Mouse (Mus musculus): ENCODE measurements around the gene Scamp2. TPM values are rescaled to one million over a fixed set of nuclear protein-coding genes. Genes with fewer than 3 reads are reported as not detected.

Scamp2 gene
- polyA plus RNA-seq, 1 experiment: 465 TPM

- TF ChIP-seq CTCF (IDR thresholded peaks at IDR 0.05; ENCODE audit: control insufficient read depth, insufficient read depth, insufficient replicate concordance, low read depth, low read length) (no peak), POLR2A (IDR thresholded peaks at IDR 0.05; ENCODE audit: control insufficient read depth, low read depth, low read length) (no peak)
- Histone ChIP-seq H3K36me3 (ENCODE audit: control insufficient read depth, insufficient read depth, low read length) (no peaks in the 10 kb centered on the region), H3K27ac (ENCODE audit: control insufficient read depth, insufficient read depth, low read depth, low read length) (no peak overlapping the region), H3K4me3 (ENCODE audit: control insufficient read depth, low read depth, low read length) (no peak overlapping the region), H3K4me1 (ENCODE audit: control insufficient read depth, insufficient read depth, low read length) (peaks cover 13% of the 10 kb centered on the region), H3K27me3 (ENCODE audit: control insufficient read depth, insufficient read depth, low read length) (no peaks in the 10 kb centered on the region)
Measured at GRCm38 (mm10) chr9:57602098-57602497, 41.4 kb downstream of the Scamp2 start.

- TF ChIP-seq POLR2A (IDR thresholded peaks at IDR 0.05; ENCODE audit: control insufficient read depth, low read depth, low read length) (no peak), CTCF (IDR thresholded peaks at IDR 0.05; ENCODE audit: control insufficient read depth, insufficient read depth, insufficient replicate concordance, low read depth, low read length) (no peak)
- no peaks in the 10 kb centered on the region for H3K27me3 ChIP-seq (ENCODE audit: control insufficient read depth, insufficient read depth, low read length)
- no peak overlapping the region for H3K27ac ChIP-seq (ENCODE audit: control insufficient read depth, insufficient read depth, low read depth, low read length)
- H3K36me3 ChIP-seq (ENCODE audit: control insufficient read depth, insufficient read depth, low read length): no peaks in the 10 kb centered on the region
- H3K4me1 ChIP-seq (ENCODE audit: control insufficient read depth, insufficient read depth, low read length): peaks cover 13% of the 10 kb centered on the region
- no peak overlapping the region for H3K4me3 ChIP-seq (ENCODE audit: control insufficient read depth, low read depth, low read length)
Measured at GRCm38 (mm10) chr9:57604875-57605274, 44.1 kb downstream of the Scamp2 start.

GRCm38 (mm10) chr9:57605503-57605902, 44.8 kb downstream of the Scamp2 start:
- Histone ChIP-seq H3K4me3 (ENCODE audit: control insufficient read depth, low read depth, low read length) (no peak overlapping the region), H3K27ac (ENCODE audit: control insufficient read depth, insufficient read depth, low read depth, low read length) (no peak overlapping the region), H3K27me3 (ENCODE audit: control insufficient read depth, insufficient read depth, low read length) (no peaks in the 10 kb centered on the region), H3K4me1 (ENCODE audit: control insufficient read depth, insufficient read depth, low read length) (peaks cover 13% of the 10 kb centered on the region), H3K36me3 (ENCODE audit: control insufficient read depth, insufficient read depth, low read length) (no peaks in the 10 kb centered on the region)
- TF ChIP-seq CTCF (IDR thresholded peaks at IDR 0.05; ENCODE audit: control insufficient read depth, insufficient read depth, insufficient replicate concordance, low read depth, low read length) (no peak), POLR2A (IDR thresholded peaks at IDR 0.05; ENCODE audit: control insufficient read depth, low read depth, low read length) (no peak)

- H3K27me3 ChIP-seq (ENCODE audit: control insufficient read depth, insufficient read depth, low read length): no peaks in the 10 kb centered on the region
- H3K4me3 ChIP-seq (ENCODE audit: control insufficient read depth, low read depth, low read length): no peak within 1 kb of the TSS
- TF ChIP-seq POLR2A (IDR thresholded peaks at IDR 0.05; ENCODE audit: control insufficient read depth, low read depth, low read length): no peak
- no peak within 1 kb of the TSS for H3K27ac ChIP-seq (ENCODE audit: control insufficient read depth, insufficient read depth, low read depth, low read length)
- H3K36me3 ChIP-seq (ENCODE audit: control insufficient read depth, insufficient read depth, low read length): no peaks in the 10 kb centered on the region
- H3K4me1 ChIP-seq (ENCODE audit: control insufficient read depth, insufficient read depth, low read length): peaks cover 7% of the 10 kb centered on the region
Measured at GRCm38 (mm10) chr9:57606139-57606851, 45.6 kb downstream of the Scamp2 start, which contains the start of gene Cplx3. Gene Cplx3 (minus strand): TSS chr9:57606281.

DNA sequence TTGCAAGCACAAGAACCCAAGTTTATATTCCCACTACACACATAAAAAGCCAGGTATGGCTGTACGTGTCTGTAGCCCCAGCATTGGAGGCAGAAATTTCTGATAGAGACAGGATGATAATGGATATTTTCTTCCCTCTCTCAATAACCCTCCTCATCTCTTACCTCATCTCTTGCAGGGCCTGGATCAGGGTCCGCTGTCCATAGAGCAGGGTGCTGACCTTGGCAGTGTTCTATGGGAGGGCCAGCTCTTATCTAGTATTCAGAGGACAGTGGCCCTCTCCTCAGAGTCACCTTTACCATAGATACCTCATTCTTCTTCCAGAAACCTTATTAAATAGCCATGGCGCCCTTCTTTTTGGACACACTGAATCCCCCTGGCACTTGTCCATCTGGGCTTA, 49.1 kb downstream of the Scamp2 start:
- Histone ChIP-seq H3K4me1 (ENCODE audit: control insufficient read depth, insufficient read depth, low read length) (peaks cover 5% of the 10 kb centered on the region), H3K36me3 (ENCODE audit: control insufficient read depth, insufficient read depth, low read length) (no peaks in the 10 kb centered on the region), H3K27ac (ENCODE audit: control insufficient read depth, insufficient read depth, low read depth, low read length) (no peak overlapping the region), H3K4me3 (ENCODE audit: control insufficient read depth, low read depth, low read length) (no peak overlapping the region), H3K27me3 (ENCODE audit: control insufficient read depth, insufficient read depth, low read length) (no peaks in the 10 kb centered on the region)
- no peak for TF ChIP-seq CTCF (IDR thresholded peaks at IDR 0.05; ENCODE audit: control insufficient read depth, insufficient read depth, insufficient replicate concordance, low read depth, low read length)
- no peak for TF ChIP-seq POLR2A (IDR thresholded peaks at IDR 0.05; ENCODE audit: control insufficient read depth, low read depth, low read length)

DNA sequence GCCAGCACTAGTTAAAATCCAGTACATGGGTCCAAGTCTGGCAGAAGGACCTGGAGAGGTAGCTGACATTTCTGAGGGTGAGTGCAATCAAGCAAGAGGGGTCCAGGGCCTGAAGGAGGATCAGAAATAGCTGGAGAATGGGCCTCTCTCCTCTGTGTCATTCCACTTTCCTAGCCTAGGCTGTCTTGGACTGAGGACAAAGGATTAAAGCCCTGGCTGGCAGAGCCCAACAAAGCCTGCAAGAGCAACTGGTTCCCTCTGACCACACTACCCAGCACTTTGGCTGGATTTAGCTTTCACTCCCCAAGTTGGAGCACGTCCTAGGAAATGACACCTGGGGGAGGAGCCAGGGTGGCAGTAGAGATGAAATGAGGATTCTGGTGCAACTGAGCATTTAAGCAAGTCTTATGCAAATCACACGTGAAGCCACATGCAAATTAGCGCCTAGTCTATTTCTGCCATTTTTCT, 49.6 kb downstream of the Scamp2 start:
- TF ChIP-seq CTCF (IDR thresholded peaks at IDR 0.05; ENCODE audit: control insufficient read depth, insufficient read depth, insufficient replicate concordance, low read depth, low read length): no peak
- Histone ChIP-seq H3K4me3 (ENCODE audit: control insufficient read depth, low read depth, low read length) (peak overlapping the region; percentile 57; the same call in 1 of the 2 replicates), H3K4me1 (ENCODE audit: control insufficient read depth, insufficient read depth, low read length) (peaks cover 5% of the 10 kb centered on the region), H3K27ac (ENCODE audit: control insufficient read depth, insufficient read depth, low read depth, low read length) (no peak overlapping the region), H3K27me3 (ENCODE audit: control insufficient read depth, insufficient read depth, low read length) (no peaks in the 10 kb centered on the region), H3K36me3 (ENCODE audit: control insufficient read depth, insufficient read depth, low read length) (no peaks in the 10 kb centered on the region)

DNA sequence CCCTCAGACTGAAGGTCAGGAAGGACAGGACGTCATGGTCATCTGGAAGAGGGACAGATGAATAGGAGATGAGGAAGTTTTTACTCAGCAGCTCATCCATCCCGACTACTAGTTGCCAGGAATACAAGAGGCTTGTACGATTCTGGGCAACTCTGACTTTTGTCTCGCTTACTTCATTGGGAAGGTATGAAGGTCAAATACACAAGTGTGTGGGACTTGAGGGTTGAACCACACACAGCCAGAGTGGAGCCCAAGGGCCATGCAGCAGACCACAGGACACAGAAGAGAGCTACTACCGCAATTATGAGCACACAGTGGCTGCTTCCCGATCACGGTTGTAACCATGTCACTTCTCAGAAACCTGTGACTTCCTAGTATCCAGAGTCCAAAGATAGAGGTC, 51.8 kb downstream of the Scamp2 start:
- Histone ChIP-seq H3K27me3 (ENCODE audit: control insufficient read depth, insufficient read depth, low read length) (no peaks in the 10 kb centered on the region), H3K4me1 (ENCODE audit: control insufficient read depth, insufficient read depth, low read length) (no peaks in the 10 kb centered on the region), H3K36me3 (ENCODE audit: control insufficient read depth, insufficient read depth, low read length) (no peaks in the 10 kb centered on the region), H3K27ac (ENCODE audit: control insufficient read depth, insufficient read depth, low read depth, low read length) (no peak overlapping the region), H3K4me3 (ENCODE audit: control insufficient read depth, low read depth, low read length) (no peak overlapping the region)
- TF ChIP-seq POLR2A (IDR thresholded peaks at IDR 0.05; ENCODE audit: control insufficient read depth, low read depth, low read length) (no peak), CTCF (IDR thresholded peaks at IDR 0.05; ENCODE audit: control insufficient read depth, insufficient read depth, insufficient replicate concordance, low read depth, low read length) (no peak)

All from testis, adult 2 months (tissue).